Mouse (Mus musculus): ENCODE measurements around the gene Slc25a28. TPM values are rescaled to one million over a fixed set of nuclear protein-coding genes. Genes with fewer than 3 reads are reported as not detected.

Gene Slc25a28
- polyA plus RNA-seq, 1 experiment, result 23.0 TPM

DNA sequence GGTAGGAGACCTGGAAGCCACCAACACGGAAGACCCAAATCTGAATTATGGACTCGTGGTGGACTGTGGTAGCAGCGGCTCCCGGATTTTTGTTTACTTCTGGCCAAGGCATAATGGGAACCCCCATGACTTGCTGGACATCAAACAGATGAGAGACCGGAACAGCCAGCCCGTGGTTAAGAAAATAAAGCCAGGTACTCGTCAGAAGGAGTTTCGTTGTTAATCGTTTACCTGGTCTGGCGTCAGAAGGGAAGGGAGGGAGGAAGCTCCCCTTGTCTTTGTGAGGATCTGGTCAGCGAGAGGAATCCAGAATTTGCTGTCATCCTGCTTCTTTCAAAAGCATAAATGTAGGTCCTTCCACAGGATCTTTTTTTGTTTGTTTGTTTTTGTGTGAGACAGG, 29.5 kb upstream of the Slc25a28 start:
- H3ac ChIP-seq (ENCODE audit: control insufficient read depth, insufficient read length, low read depth), result no peak overlapping the region
- peaks cover 16% of the 10 kb centered on the region for H3K36me3 ChIP-seq (ENCODE audit: control insufficient read depth, insufficient read depth)
- no peaks in the 10 kb centered on the region for H3K79me3 ChIP-seq (ENCODE audit: low read depth)
- no peaks in the 10 kb centered on the region for H3K27me3 ChIP-seq (ENCODE audit: control insufficient read depth, insufficient read depth, insufficient read length)
- TF ChIP-seq MAX (IDR thresholded peaks at IDR 0.05), result no peak
- no peak for TF ChIP-seq MYOG (IDR thresholded peaks at IDR 0.05; ENCODE audit: control insufficient read depth, extremely low read depth, insufficient read length)
- no peak for TF ChIP-seq CTCF (IDR thresholded peaks at IDR 0.05; ENCODE audit: control insufficient read depth, insufficient read depth, insufficient read length)
- no peak for TF ChIP-seq USF1 (IDR thresholded peaks at IDR 0.05; ENCODE audit: low read depth)
- no peak for TF ChIP-seq FOSL1 (IDR thresholded peaks at IDR 0.05; ENCODE audit: insufficient read depth, low read length, poor library complexity, severe bottlenecking)
- no peak for TF ChIP-seq MYOD1 (IDR thresholded peaks at IDR 0.05; ENCODE audit: control insufficient read depth, insufficient read length, low read depth)
- no peak for TF ChIP-seq CEBPB (IDR thresholded peaks at IDR 0.05; ENCODE audit: low read depth)
- H3K4me3 ChIP-seq (ENCODE audit: insufficient read depth, poor library complexity, severe bottlenecking), result no peak overlapping the region
- H3K79me2 ChIP-seq (ENCODE audit: control insufficient read depth, insufficient read depth), result no peaks in the 10 kb centered on the region

DNA sequence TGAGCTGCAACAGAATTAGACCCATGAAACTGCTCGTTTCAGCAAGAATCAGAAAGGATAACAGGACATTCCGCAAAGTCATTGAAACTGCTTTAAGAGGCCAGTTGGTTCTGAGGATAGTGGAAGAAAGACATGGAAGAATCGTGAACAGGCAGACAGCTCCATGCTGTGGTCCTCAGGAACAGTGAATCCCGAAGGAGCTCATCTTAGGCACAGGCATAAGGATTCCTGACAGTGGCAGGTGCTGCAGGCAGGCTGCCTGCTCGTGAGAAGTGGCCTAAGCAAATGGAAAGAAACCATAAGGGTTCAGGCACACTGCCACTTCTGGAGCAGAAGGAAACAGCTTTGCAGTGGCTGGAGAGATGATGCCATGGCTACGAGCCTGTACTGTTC, 25.1 kb upstream of the Slc25a28 start:
- H3ac ChIP-seq (ENCODE audit: control insufficient read depth, insufficient read length, low read depth), result no peak overlapping the region
- TF ChIP-seq MYOG (IDR thresholded peaks at IDR 0.05; ENCODE audit: control insufficient read depth, extremely low read depth, insufficient read length), result no peak
- no peak for TF ChIP-seq CTCF (IDR thresholded peaks at IDR 0.05; ENCODE audit: control insufficient read depth, insufficient read depth, insufficient read length)
- TF ChIP-seq FOSL1 (IDR thresholded peaks at IDR 0.05; ENCODE audit: insufficient read depth, low read length, poor library complexity, severe bottlenecking), result no peak
- TF ChIP-seq USF1 (IDR thresholded peaks at IDR 0.05; ENCODE audit: low read depth), result no peak
- TF ChIP-seq MYOD1 (IDR thresholded peaks at IDR 0.05; ENCODE audit: control insufficient read depth, insufficient read length, low read depth), result no peak
- H3K4me3 ChIP-seq (ENCODE audit: insufficient read depth, poor library complexity, severe bottlenecking), result no peak overlapping the region
- no peaks in the 10 kb centered on the region for H3K79me3 ChIP-seq (ENCODE audit: low read depth)
- peaks cover 8% of the 10 kb centered on the region for H3K36me3 ChIP-seq (ENCODE audit: control insufficient read depth, insufficient read depth)
- H3K27me3 ChIP-seq (ENCODE audit: control insufficient read depth, insufficient read depth, insufficient read length), result no peaks in the 10 kb centered on the region
- H3K79me2 ChIP-seq (ENCODE audit: control insufficient read depth, insufficient read depth), result no peaks in the 10 kb centered on the region

DNA sequence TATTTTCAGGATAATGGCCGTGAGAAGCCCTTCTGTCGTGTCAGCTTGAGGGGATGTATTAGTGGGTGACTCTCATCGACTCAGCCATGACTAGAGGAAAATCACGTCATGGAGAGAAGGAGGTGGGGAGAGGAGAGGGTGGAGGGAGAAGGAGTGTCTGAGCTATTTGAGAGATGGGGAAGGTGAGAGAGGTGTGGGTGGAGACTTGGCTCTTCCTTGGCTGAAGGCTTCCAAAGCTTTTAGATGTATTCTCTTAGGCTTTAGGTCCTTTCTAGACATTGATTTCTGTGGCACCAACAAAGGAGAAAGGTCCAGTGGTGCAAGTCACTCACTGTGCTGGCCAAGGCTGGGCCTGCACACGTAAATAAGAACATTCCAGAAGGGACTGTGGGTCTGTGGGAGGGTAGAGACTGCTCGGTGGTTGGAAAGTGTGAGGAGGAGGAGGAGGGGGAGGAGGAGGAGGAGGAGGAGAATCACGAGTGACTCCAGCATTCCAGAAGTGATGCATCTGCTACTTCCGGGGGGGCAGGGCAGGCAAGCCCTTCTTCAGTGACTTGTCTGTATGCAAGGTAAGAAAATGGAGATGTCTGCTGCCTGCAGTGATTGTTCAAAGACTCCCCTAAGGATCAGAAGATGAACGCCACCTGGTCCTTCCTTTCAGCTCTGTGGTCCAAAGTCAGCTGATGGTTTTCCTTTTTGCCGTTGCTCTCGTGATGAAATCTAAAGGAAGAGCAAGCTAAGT, 24.5 kb upstream of the Slc25a28 start:
- Histone ChIP-seq H3ac (ENCODE audit: control insufficient read depth, insufficient read length, low read depth) (no peak overlapping the region), H3K79me2 (ENCODE audit: control insufficient read depth, insufficient read depth) (no peaks in the 10 kb centered on the region), H3K36me3 (ENCODE audit: control insufficient read depth, insufficient read depth) (peaks cover 3% of the 10 kb centered on the region), H3K4me3 (ENCODE audit: insufficient read depth, poor library complexity, severe bottlenecking) (no peak overlapping the region), H3K79me3 (ENCODE audit: low read depth) (no peaks in the 10 kb centered on the region), H3K27me3 (ENCODE audit: control insufficient read depth, insufficient read depth, insufficient read length) (no peaks in the 10 kb centered on the region)
- no peak for TF ChIP-seq FOSL1 (IDR thresholded peaks at IDR 0.05; ENCODE audit: insufficient read depth, low read length, poor library complexity, severe bottlenecking)
- TF ChIP-seq MYOG (IDR thresholded peaks at IDR 0.05; ENCODE audit: control insufficient read depth, extremely low read depth, insufficient read length), result no peak
- no peak for TF ChIP-seq MAX (IDR thresholded peaks at IDR 0.05)
- no peak for TF ChIP-seq CTCF (IDR thresholded peaks at IDR 0.05; ENCODE audit: control insufficient read depth, insufficient read depth, insufficient read length)
- TF ChIP-seq MYOD1 (IDR thresholded peaks at IDR 0.05; ENCODE audit: control insufficient read depth, insufficient read length, low read depth), result no peak

DNA sequence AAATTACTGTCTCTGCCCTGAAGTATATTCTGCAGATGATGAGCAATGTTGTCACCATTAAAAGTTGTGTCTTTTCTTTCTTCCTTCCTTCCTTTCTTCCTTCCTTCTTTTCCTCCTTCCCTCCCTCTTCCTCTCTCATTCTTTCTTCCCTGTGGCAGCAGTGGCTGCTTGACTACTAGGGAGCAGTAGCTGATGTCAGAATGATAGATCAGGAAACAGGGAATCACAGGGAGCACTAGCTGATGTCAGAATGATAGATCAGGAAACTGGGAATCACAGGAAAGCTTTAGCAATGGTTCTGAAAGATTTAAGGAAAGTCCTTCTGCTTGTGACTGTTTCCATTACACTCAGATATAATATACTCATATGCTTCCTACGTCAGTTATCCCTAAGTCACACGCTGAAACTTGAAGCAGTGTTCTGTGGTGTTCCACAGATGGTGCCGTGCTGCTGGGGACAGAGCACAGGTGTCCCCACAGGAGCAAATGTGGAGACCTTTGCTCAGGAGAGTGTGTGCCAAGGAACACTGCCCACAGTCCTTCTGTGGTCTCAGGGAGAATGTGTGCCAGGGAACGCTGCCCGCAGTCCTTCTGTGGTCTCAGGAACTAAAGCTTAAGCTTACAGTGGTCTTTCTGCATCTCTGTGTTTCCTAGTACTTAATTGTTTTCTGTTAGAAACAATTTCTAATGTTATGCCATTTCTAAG, 23.1 kb upstream of the Slc25a28 start:
- Histone ChIP-seq H3K79me3 (ENCODE audit: low read depth) (no peaks in the 10 kb centered on the region), H3ac (ENCODE audit: control insufficient read depth, insufficient read length, low read depth) (no peak overlapping the region), H3K79me2 (ENCODE audit: control insufficient read depth, insufficient read depth) (peaks cover 2% of the 10 kb centered on the region), H3K36me3 (ENCODE audit: control insufficient read depth, insufficient read depth) (peaks cover 5% of the 10 kb centered on the region), H3K27me3 (ENCODE audit: control insufficient read depth, insufficient read depth, insufficient read length) (no peaks in the 10 kb centered on the region), H3K4me3 (ENCODE audit: insufficient read depth, poor library complexity, severe bottlenecking) (no peak overlapping the region)
- TF ChIP-seq MYOG (IDR thresholded peaks at IDR 0.05; ENCODE audit: control insufficient read depth, extremely low read depth, insufficient read length), result no peak
- no peak for TF ChIP-seq MAX (IDR thresholded peaks at IDR 0.05)
- no peak for TF ChIP-seq MYOD1 (IDR thresholded peaks at IDR 0.05; ENCODE audit: control insufficient read depth, insufficient read length, low read depth)
- no peak for TF ChIP-seq USF1 (IDR thresholded peaks at IDR 0.05; ENCODE audit: low read depth)
- TF ChIP-seq CEBPB (IDR thresholded peaks at IDR 0.05; ENCODE audit: low read depth), result no peak
- TF ChIP-seq CTCF (IDR thresholded peaks at IDR 0.05; ENCODE audit: control insufficient read depth, insufficient read depth, insufficient read length), result no peak
- no peak for TF ChIP-seq FOSL1 (IDR thresholded peaks at IDR 0.05; ENCODE audit: insufficient read depth, low read length, poor library complexity, severe bottlenecking)

DNA sequence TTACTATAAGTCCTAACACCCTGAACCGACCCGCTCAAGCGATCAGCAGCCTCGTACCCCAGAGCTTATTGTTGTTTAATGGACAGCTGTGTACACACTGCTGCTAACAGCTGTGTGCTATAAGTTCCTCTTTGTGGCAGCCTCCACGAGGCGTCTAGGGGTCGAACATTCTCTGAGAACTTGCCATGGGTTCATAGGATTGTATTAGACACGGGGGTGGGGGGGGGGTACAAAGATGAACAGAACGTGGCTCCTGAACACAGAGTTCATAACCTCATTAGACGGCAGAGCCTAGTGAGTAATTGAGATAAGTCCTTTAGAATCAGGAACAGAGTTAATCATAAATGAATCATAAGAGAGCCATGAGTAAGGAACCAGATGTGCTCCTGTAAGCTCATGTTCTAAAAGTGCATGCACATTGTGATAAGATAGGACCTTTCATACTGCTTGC, 20.9 kb upstream of the Slc25a28 start:
- H3ac ChIP-seq (ENCODE audit: control insufficient read depth, insufficient read length, low read depth), result no peak overlapping the region
- peaks cover 25% of the 10 kb centered on the region for H3K79me2 ChIP-seq (ENCODE audit: control insufficient read depth, insufficient read depth)
- H3K79me3 ChIP-seq (ENCODE audit: low read depth), result peaks cover 4% of the 10 kb centered on the region
- TF ChIP-seq MYOD1 (IDR thresholded peaks at IDR 0.05; ENCODE audit: control insufficient read depth, insufficient read length, low read depth) (peak; percentile 44), CTCF (IDR thresholded peaks at IDR 0.05; ENCODE audit: control insufficient read depth, insufficient read depth, insufficient read length) (no peak)
- H3K4me3 ChIP-seq (ENCODE audit: insufficient read depth, poor library complexity, severe bottlenecking), result no peak overlapping the region
- H3K36me3 ChIP-seq (ENCODE audit: control insufficient read depth, insufficient read depth), result peaks cover 8% of the 10 kb centered on the region
- no peaks in the 10 kb centered on the region for H3K27me3 ChIP-seq (ENCODE audit: control insufficient read depth, insufficient read depth, insufficient read length)

Data from C2C12 (cell line).